Mouse (Mus musculus): ENCODE results near the gene Allc. TPM values are rescaled to one million over a fixed set of nuclear protein-coding genes. Genes with fewer than 3 reads are reported as not detected.

The Allc gene
- polyA plus RNA-seq (2015; fragmentation: Nextera tagmentation; extraction: Ambion mirVana) = not detected in 2 replicates

DNA sequence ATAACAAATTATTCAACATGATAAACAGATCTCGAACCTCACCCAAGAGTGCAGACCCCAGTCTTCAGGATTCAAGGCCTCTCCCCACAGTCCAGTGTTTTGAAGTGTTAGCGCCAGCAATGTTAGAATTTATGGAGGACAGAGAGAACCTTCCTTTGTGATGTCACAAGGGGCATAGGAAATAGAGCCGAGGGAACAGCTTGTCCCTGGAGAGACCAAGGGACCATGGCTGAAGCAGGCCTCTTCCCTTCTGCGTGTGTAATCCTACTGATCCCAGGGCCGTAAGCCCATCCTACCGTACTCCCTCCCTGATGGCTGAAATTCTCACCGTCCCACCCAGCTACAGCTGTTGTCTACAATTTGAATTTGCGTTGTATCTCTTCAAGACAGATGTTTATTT, at the start of gene Allc:
Gene Allc (minus strand): TSS at position 101 of the 400 bp plus-strand sequence.
- Histone ChIP-seq H3K4me2 (no peak within 1 kb of the TSS), H3K9ac (no peak within 1 kb of the TSS), H3K27me3 (no peaks in the 10 kb centered on the region), H3K4me1 (replicated peaks) (no peaks in the 10 kb centered on the region), H3K4me3 (replicated peaks) (no peak within 1 kb of the TSS), H3K9me3 (replicated peaks) (no peaks in the 10 kb centered on the region), H3K36me3 (no peaks in the 10 kb centered on the region), H3K27ac (no peak within 1 kb of the TSS)
- DNase-seq = no peak
- WGBS (ENCODE audit: insufficient replicate concordance) = 68% methylated on average over 8 of the region's 8 CpGs
- ATAC-seq (ENCODE audit: low read depth) = no peak

DNA sequence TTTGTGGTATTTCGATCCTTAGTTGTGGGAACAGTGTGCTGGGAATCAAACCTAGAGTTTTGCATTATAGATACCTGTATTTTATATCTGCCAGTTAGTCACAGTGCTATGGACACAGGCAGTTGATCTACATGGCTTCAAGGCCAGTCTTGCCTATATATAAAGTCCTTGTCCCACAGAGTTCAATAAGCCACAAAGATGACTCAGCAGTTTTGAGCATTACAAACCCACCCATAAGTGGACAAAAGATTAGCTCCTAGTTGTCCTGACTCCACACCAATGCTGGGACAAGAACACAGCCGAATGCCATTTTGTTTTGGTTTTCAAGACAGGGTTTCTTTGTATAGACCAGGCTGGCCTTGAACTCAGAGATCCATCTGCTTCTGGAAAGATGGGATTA, 46.1 kb upstream of the Allc start:
- ATAC-seq (ENCODE audit: low read depth) (peak; percentile 20; the same call in 1 of the 2 replicates), DNase-seq (no peak)
- Histone ChIP-seq H3K4me3 (replicated peaks) (no peak overlapping the region), H3K27me3 (no peaks in the 10 kb centered on the region), H3K9ac (no peak overlapping the region), H3K9me3 (replicated peaks) (no peaks in the 10 kb centered on the region), H3K27ac (peak overlapping the region; percentile 48), H3K4me2 (no peak overlapping the region), H3K36me3 (peaks cover 54% of the 10 kb centered on the region), H3K4me1 (replicated peaks) (peaks cover 47% of the 10 kb centered on the region)
- WGBS (ENCODE audit: insufficient replicate concordance) = 67% methylated on average over 2 of the region's 2 CpGs

DNA sequence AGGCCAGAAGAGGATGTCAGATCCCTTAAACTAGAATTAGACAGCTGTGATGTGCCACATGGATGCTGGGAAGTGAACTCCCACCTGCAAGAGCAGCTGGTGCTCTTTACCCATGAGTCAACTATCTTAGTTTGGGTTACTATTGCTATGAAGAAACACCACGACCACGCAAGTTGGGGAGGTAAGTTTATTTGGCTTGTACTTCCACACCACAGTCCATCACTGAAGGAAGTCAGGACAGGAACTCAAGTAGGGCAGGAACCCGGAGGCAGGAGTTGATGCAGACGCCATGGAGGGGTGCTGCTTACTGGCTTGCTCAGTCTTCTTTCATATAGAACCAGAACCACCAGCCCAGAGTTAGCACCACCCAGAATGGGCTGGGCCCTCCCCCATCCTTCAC, 44.8 kb upstream of the Allc start:
- DNase-seq (no peak), ATAC-seq (ENCODE audit: low read depth) (no peak)
- Histone ChIP-seq H3K4me1 (replicated peaks) (peaks cover 47% of the 10 kb centered on the region), H3K9me3 (replicated peaks) (no peaks in the 10 kb centered on the region), H3K27ac (no peak overlapping the region), H3K4me2 (no peak overlapping the region), H3K9ac (no peak overlapping the region), H3K36me3 (peaks cover 41% of the 10 kb centered on the region), H3K27me3 (no peaks in the 10 kb centered on the region), H3K4me3 (replicated peaks) (no peak overlapping the region)
- WGBS (ENCODE audit: insufficient replicate concordance) = 48% methylated on average over 4 of the region's 4 CpGs

DNA sequence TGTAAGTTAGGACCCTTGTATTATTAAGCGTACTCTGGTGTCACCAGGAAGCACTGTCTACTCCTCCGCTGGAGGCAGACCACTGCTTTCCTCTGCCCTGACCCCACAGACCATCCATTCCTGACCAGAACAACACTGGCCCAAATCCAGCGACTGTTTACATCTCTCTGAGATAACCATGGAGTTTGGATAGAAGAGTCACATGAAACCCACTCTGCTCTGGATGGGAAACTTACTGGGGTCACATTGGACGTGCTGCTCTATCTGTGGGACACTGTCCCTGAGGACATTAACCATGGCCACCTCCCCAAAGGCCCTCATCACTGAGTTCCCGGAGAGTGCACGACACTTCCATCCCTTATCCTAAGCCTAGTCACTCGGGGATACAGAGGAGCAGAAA, 43.1 kb upstream of the Allc start:
- Histone ChIP-seq H3K27me3 (no peaks in the 10 kb centered on the region), H3K36me3 (peaks cover 24% of the 10 kb centered on the region), H3K9me3 (replicated peaks) (no peaks in the 10 kb centered on the region), H3K4me2 (no peak overlapping the region), H3K9ac (no peak overlapping the region), H3K4me3 (replicated peaks) (no peak overlapping the region), H3K27ac (no peak overlapping the region), H3K4me1 (replicated peaks) (peaks cover 43% of the 10 kb centered on the region)
- no peak for DNase-seq
- no peak for ATAC-seq (ENCODE audit: low read depth)
- WGBS (ENCODE audit: insufficient replicate concordance) = 64% methylated on average over 7 of the region's 7 CpGs

DNA sequence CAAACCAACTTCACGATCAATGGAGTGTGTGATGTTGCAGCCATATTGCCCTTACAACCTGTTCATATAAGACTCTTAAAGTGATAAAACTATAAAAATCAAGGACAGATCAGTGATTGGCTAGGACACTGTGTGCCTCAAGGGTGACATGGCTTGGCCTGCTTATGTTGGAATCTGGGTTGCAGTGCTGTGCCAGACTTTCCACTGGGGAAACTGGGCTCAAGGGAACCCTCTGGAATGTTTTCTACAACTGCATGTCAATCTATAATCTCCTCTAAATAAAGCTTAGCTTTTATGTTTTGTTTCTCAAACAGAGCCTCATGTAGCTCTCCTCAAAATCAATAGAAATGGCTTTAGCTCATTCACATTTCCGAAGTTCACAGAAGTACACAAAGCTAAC, 41.9 kb upstream of the Allc start:
- ATAC-seq (ENCODE audit: low read depth) (no peak), DNase-seq (no peak)
- no peak overlapping the region for H3K27ac ChIP-seq

DNA sequence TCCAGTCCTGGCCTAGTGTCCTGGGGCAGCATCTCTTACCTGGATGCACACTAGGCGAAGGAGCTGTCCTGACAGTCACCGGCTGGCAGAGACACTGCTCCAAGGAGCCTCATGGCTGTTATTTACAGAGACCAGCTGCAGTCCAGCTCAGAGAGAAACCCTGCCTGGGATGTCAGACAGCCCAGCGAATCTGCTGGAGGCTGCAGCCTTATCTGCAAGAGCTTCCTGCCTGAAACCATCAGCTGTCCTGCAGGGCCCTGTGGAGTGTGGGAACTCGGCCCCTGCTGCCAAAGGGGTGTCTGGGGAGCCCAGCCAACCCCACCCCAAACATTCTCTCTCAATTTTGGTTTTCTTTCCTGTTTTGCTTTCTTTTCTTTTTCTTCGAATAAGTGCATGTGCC, 40.9 kb upstream of the Allc start, which contains the start of gene Colec11:
Gene Colec11 (minus strand): TSS at position 183 of the 400 bp plus-strand sequence.
- no peak within 1 kb of the TSS; the same call in 1 of the 2 replicates for H3K9ac ChIP-seq
- H3K36me3 ChIP-seq = 0 out of 2 replicates have a peak, but pooled peaks cover 2% of the 10 kb centered on the region
- peak; percentile 42; the same call in 1 of the 2 replicates for ATAC-seq (ENCODE audit: low read depth)
- H3K9me3 ChIP-seq (replicated peaks) = no peaks in the 10 kb centered on the region
- peak within 1 kb of the TSS; percentile 33 for H3K4me2 ChIP-seq
- WGBS (ENCODE audit: insufficient replicate concordance) = 19% methylated on average over 5 of the region's 5 CpGs
- no peaks in the 10 kb centered on the region for H3K27me3 ChIP-seq
- H3K27ac ChIP-seq = 0 out of 2 replicates have a peak within 1 kb of the TSS, but pooled peaks have one; percentile 24
- no peak for DNase-seq
- H3K4me1 ChIP-seq (replicated peaks) = peaks cover 24% of the 10 kb centered on the region
- H3K4me3 ChIP-seq (replicated peaks) = peak within 1 kb of the TSS; percentile 14

More for the DNA sequence above, 41.9 kb upstream of the Allc start:
- no peak overlapping the region for H3K4me2 ChIP-seq
- H3K27me3 ChIP-seq = no peaks in the 10 kb centered on the region
- peaks cover 33% of the 10 kb centered on the region for H3K4me1 ChIP-seq (replicated peaks)
- peaks cover 13% of the 10 kb centered on the region for H3K36me3 ChIP-seq
- H3K4me3 ChIP-seq (replicated peaks) = no peak overlapping the region
- no peaks in the 10 kb centered on the region for H3K9me3 ChIP-seq (replicated peaks)
- 64% methylated on average over 2 of the region's 2 CpGs for WGBS (ENCODE audit: insufficient replicate concordance)
- H3K9ac ChIP-seq = no peak overlapping the region

DNA sequence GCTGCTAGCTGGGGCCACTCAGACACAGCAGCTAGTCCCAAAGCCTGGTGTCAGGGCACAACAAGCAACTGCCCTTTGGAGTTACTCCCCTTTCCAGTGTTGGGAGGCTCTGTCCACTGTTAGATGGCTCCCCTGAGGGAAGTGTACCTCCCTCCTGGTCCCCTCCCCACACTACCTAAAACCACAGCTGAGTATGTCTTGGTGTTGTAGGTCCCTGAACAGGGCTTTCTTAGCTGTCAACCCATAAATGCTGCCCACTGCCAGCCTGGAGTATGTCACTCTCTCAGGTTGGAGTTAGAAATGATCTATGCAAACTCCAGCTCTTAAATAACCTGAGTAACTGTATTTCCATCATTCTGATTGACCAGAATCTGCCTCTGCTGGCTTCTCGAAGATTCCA, 40.3 kb upstream of the Allc start:
- 57% methylated on average over 1 of the region's 1 CpGs for WGBS (ENCODE audit: insufficient replicate concordance)
- Histone ChIP-seq H3K9ac (no peak overlapping the region), H3K36me3 (no peaks in the 10 kb centered on the region), H3K27me3 (no peaks in the 10 kb centered on the region), H3K4me2 (peak overlapping the region; percentile 33), H3K9me3 (replicated peaks) (no peaks in the 10 kb centered on the region), H3K4me1 (replicated peaks) (peaks cover 24% of the 10 kb centered on the region), H3K4me3 (replicated peaks) (peak overlapping the region; percentile 14), H3K27ac (0 out of 2 replicates have a peak overlapping the region, but pooled peaks have one; percentile 24)
- ATAC-seq (ENCODE audit: low read depth) = no peak
- no peak for DNase-seq

DNA sequence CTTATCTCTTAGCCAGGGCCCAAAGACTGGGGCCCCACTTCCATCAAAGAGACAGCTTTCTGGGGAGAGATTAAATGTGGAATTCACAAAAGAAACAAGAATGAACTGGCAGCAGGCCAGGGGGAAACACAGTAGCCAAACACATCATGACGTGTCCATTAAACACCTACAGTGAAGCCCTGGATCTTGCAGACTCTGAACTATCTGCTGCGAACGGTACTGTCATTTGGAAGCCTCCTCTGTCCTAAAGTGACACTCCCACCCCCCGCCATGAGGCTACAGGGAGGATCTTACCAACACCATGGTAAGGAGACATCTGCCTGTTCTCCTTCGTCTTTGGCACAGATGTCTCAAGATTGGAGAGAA, 39.8 kb upstream of the Allc start:
- H3K36me3 ChIP-seq = no peaks in the 10 kb centered on the region
- 25% methylated on average over 5 of the region's 5 CpGs for WGBS (ENCODE audit: insufficient replicate concordance)
- 0 out of 2 replicates have a peak overlapping the region, but pooled peaks have one; percentile 24 for H3K27ac ChIP-seq
- DNase-seq (no peak), ATAC-seq (ENCODE audit: low read depth) (peak; percentile 22; the same call in 1 of the 2 replicates)
- no peaks in the 10 kb centered on the region for H3K27me3 ChIP-seq
- H3K4me3 ChIP-seq (replicated peaks) = 0 out of 2 replicates have a peak overlapping the region, but pooled peaks have one; percentile 14
- H3K4me1 ChIP-seq (replicated peaks) = peaks cover 24% of the 10 kb centered on the region
- H3K9me3 ChIP-seq (replicated peaks) = no peaks in the 10 kb centered on the region
- H3K4me2 ChIP-seq = peak overlapping the region; percentile 33
- no peak overlapping the region for H3K9ac ChIP-seq

DNA sequence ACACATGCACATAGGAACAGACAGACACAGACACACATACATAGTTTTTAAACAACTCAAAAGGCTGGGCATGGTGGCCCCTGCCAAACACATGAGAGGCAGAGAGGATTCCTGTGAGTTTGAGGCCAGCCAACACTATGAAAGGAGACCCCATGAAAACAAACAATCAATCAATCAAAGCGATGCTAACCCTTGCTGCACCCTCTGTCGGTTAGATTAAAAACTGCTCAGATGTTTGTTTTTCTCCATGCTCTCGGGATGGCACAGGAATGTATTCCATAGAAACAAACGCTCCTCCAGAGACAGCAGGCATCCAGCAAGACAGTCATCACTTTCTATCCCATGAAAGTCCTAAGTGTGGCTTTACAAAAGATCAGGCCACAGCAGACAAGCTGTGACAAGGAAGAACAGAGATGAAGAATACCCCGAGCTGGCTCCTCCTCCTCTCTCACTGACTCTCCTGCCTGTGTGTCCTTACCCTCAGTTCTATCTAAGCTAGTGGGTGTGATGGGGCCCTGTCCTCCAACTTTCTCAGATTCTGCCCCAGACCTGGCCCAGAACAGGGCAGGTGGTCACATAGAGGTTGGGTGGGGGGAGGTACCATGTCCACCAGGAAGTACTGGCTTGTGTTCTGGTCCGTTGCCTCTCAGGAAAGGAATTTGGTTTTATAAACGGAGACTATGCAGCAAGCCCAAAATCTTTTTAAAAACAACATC, 39.3 kb upstream of the Allc start:
- Histone ChIP-seq H3K27ac (no peak overlapping the region), H3K4me2 (peak overlapping the region; percentile 3; the same call in 1 of the 2 replicates)
- ATAC-seq (ENCODE audit: low read depth) = peak; percentile 14; the same call in 1 of the 2 replicates

DNA sequence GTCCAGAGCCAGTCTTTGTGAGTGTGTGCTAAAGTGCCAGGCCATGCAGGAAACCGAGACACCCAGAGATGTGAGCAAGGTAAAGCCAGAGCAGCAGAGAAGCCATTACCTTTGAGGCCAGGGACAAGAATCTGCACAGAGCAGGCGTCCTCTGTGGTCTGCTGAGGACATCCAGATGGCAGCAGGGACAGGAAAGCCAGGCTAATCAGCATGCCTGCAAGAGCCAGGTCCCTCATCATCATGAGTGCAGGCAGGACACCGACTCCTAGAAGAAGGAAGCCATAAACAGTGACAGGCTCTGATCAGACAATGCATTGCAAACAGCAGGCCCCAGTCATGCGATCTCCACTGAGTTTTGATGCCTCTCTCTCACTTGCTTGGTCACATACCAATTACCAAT, 35.0 kb upstream of the Allc start:
- Histone ChIP-seq H3K27ac (no peak overlapping the region), H3K36me3 (no peaks in the 10 kb centered on the region), H3K4me3 (replicated peaks) (no peak overlapping the region), H3K27me3 (no peaks in the 10 kb centered on the region), H3K9me3 (replicated peaks) (no peaks in the 10 kb centered on the region), H3K4me2 (no peak overlapping the region), H3K4me1 (replicated peaks) (peaks cover 11% of the 10 kb centered on the region), H3K9ac (no peak overlapping the region)
- no peak for ATAC-seq (ENCODE audit: low read depth)
- 22% methylated on average over 4 of the region's 4 CpGs for WGBS (ENCODE audit: insufficient replicate concordance)
- no peak for DNase-seq

More for the DNA sequence above, 39.3 kb upstream of the Allc start:
- H3K9me3 ChIP-seq (replicated peaks) = no peaks in the 10 kb centered on the region
- no peaks in the 10 kb centered on the region for H3K36me3 ChIP-seq
- no peak overlapping the region for H3K9ac ChIP-seq
- peaks cover 24% of the 10 kb centered on the region for H3K4me1 ChIP-seq (replicated peaks)
- no peak for DNase-seq
- WGBS (ENCODE audit: insufficient replicate concordance) = 15% methylated on average over 7 of the region's 7 CpGs
- H3K4me3 ChIP-seq (replicated peaks) = no peak overlapping the region
- no peaks in the 10 kb centered on the region for H3K27me3 ChIP-seq

DNA sequence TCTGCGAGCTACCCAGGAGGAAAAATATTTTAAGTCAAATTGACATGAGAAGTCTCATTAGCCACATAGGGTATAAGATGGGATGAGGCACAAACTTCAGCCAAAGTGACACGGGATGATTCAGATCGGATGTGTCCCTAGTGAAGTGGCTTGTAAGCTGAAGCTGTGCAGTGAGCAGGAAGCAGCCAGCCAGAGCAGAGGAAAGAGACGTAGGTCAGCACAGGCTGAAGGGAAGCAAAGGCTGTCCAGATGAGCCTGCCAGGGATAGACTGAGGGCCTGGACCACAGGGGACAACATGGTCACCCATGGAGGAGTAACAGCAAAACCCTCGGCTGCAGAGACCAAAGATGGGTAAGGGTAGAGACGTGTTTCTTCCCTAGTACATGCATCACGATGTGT, 32.1 kb upstream of the Allc start:
- H3K4me1 ChIP-seq (replicated peaks) = no peaks in the 10 kb centered on the region
- H3K4me3 ChIP-seq (replicated peaks) = no peak overlapping the region
- ATAC-seq (ENCODE audit: low read depth) (no peak), DNase-seq (no peak)
- no peak overlapping the region for H3K4me2 ChIP-seq
- WGBS (ENCODE audit: insufficient replicate concordance) = 57% methylated on average over 7 of the region's 7 CpGs
- H3K27me3 ChIP-seq = no peaks in the 10 kb centered on the region
- no peak overlapping the region for H3K27ac ChIP-seq
- no peaks in the 10 kb centered on the region for H3K9me3 ChIP-seq (replicated peaks)
- H3K36me3 ChIP-seq = no peaks in the 10 kb centered on the region
- no peak overlapping the region; the same call in 1 of the 2 replicates for H3K9ac ChIP-seq

DNA sequence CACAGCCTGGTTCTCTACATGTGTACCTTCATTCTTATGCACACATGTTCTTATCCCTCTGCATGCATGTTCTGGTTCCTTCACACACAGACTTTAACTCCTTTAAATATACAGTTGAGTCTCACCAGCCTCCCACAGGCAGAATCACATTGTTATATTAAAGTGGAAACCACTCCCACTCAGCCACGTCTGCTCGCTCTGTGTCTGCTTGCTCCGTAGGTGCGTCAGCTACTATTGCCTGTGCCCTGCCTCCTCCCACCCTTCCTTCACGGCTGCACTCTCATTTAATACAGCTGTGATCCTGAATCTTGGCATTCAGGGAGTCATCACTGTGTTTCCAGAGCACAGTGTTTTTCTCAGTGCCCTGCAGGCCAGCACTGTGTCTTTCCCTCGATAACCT, 30.1 kb upstream of the Allc start:
- Histone ChIP-seq H3K4me1 (replicated peaks) (no peaks in the 10 kb centered on the region), H3K9me3 (replicated peaks) (no peaks in the 10 kb centered on the region), H3K36me3 (no peaks in the 10 kb centered on the region), H3K9ac (no peak overlapping the region), H3K27me3 (no peaks in the 10 kb centered on the region), H3K27ac (no peak overlapping the region), H3K4me2 (no peak overlapping the region), H3K4me3 (replicated peaks) (no peak overlapping the region)
- DNase-seq (no peak), ATAC-seq (ENCODE audit: low read depth) (no peak)
- 71% methylated on average over 6 of the region's 6 CpGs for WGBS (ENCODE audit: insufficient replicate concordance)
